Mouse (Mus musculus) kidney, adult 2 months (tissue): ENCODE data around the gene Fam72a. TPM values are rescaled to one million over a fixed set of nuclear protein-coding genes. Genes with fewer than 3 reads are reported as not detected.

Experiments used
- DNase-seq: peaks from one replicate; pipeline ENCODE4 v3.0.0; 2021
- H3K27ac ChIP-seq: fragments of 200-500 bp; 2 replicates; pipeline ENCODE4 v1.5.1; 2012; ENCODE audit warnings: low read depth, low read length, control low read depth, inconsistent platforms; ENCODE audit not compliant: insufficient read depth
- H3K27me3 ChIP-seq: fragments of 200-500 bp; replicated peaks from 2 replicates; pipeline ENCODE4 v1.6.1; 2012; ENCODE audit warnings: mild to moderate bottlenecking, moderate library complexity, low read length, inconsistent platforms; ENCODE audit not compliant: control insufficient read depth, insufficient read depth
- H3K36me3 ChIP-seq: fragments of 200-500 bp; 2 replicates; pipeline ENCODE4 v1.6.1; 2012; ENCODE audit warnings: mild to moderate bottlenecking, moderate library complexity, low read length, inconsistent platforms; ENCODE audit not compliant: control insufficient read depth, insufficient read depth
- H3K4me1 ChIP-seq: fragments of 200-500 bp; 2 replicates; pipeline ENCODE4 v1.6.1; 2011; ENCODE audit warnings: low read length; ENCODE audit not compliant: control insufficient read depth, insufficient read depth
- H3K4me3 ChIP-seq: fragments of 200-500 bp; 2 replicates; pipeline ENCODE4 v1.5.1; 2011; ENCODE audit warnings: mild to moderate bottlenecking, low read depth, low read length, control low read depth; ENCODE audit not compliant: insufficient read depth
- CTCF ChIP-seq: fragments of 200-500 bp; conservative IDR thresholded peaks from 2 replicates; pipeline ENCODE4 v1.5.1; 2011; ENCODE audit warnings: low read depth, mild to moderate bottlenecking, control low read depth, low read length, moderate library complexity, mixed read lengths; ENCODE audit not compliant: insufficient read depth, insufficient read length
- POLR2A ChIP-seq: fragments of 200-500 bp; IDR thresholded peaks from one replicate; pipeline ENCODE4 v1.6.1; 2011; ENCODE audit warnings: low read depth, low read length, control low read depth
- WGBS: fragments of 180-500 bp; shearing (Covaris S2); methylation state at CpG from one replicate; pipeline ENCODE4 v1.1.7; 2018; 5-methylcytosine and 5-hydroxymethylcytosine counted together
- polyA plus RNA-seq: library from polyadenylated mRNA; depleted of rRNA; stranded (reverse); fragments of >200 nt; gene quantifications from 2 replicates; pipeline ENCODE4 v1.2.3, GENCODE M21; 2012

Fam72a gene
- polyA plus RNA-seq, 1 experiment: 0.08 TPM

DNA sequence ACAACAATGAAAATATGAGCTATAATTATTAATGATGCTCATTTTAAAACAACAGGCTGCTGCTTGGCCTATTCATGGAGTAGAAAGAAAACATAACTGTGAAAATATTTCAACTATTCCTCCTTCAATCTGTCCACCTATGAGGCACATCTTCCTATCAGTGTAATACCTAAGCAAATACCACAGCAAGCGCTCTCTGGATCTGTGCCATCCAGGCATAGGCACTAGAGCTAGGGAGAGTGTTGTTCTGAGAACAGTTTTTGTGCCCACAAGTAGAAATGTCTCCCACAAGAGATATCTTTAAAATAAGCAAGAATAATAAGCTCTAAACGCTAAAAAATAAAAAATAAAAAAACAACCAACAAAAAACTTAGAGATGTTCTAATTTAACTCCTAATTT, 14.6 kb upstream of the Fam72a start:
- Histone ChIP-seq H3K36me3 (no peaks in the 10 kb centered on the region), H3K4me3 (no peak overlapping the region), H3K27ac (no peak overlapping the region), H3K27me3 (no peaks in the 10 kb centered on the region), H3K4me1 (peaks cover 10% of the 10 kb centered on the region; the same call in 1 of the 2 replicates)
- no peak for DNase-seq
- WGBS: 83% methylated on average over 2 of the region's 2 CpGs
- TF ChIP-seq CTCF (no peak), POLR2A (no peak)

DNA sequence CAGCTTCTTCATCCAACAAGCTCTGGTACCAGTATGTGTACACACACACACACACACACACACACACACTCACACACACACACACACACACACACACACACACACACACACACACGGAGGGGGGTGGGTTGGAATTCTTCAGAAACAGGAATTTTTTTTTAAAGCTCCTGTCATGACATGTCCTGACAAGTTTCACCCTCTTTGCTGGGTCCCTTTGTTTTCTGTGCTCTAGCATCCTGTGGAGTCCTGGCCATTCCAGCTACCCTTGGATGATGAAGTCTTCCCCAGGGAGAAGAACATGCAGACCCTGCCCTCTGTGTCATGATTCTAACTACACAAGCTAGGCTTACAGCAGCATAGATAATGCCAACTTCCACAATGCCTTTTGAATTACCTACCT, 13.5 kb upstream of the Fam72a start:
- H3K36me3 ChIP-seq: no peaks in the 10 kb centered on the region

DNA sequence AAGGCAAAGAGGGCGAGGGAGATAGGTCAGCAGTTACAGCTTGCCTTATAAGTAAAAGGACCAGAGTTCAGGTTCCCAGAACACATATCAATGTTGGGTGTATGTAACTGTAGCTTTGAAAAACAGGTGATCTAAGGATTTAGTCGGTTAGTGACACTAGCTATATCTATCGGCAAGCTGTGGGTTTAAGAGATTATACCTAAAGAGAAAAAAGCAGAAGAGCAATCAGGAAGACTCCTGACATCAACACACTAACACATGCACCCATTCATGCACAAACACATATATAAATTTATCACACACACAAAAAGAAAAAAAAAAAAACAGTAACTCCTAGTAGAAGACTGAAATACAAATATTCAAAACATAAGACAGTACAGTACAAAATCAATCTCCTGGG, 11.1 kb upstream of the Fam72a start:
- peaks cover 12% of the 10 kb centered on the region for H3K4me1 ChIP-seq
- DNase-seq: no peak
- H3K36me3 ChIP-seq: no peaks in the 10 kb centered on the region
- no peak overlapping the region for H3K27ac ChIP-seq
- TF ChIP-seq POLR2A (no peak), CTCF (no peak)
- no peak overlapping the region for H3K4me3 ChIP-seq
- H3K27me3 ChIP-seq: no peaks in the 10 kb centered on the region
- 83% methylated on average over 3 of the region's 3 CpGs for WGBS

More for the DNA sequence above, 13.5 kb upstream of the Fam72a start:
- Histone ChIP-seq H3K4me3 (no peak overlapping the region), H3K27me3 (no peaks in the 10 kb centered on the region), H3K27ac (no peak overlapping the region), H3K4me1 (peaks cover 10% of the 10 kb centered on the region; the same call in 1 of the 2 replicates)
- TF ChIP-seq CTCF: no peak
- no peak for TF ChIP-seq POLR2A
- 58% methylated on average over 1 of the region's 1 CpGs for WGBS
- peak; percentile 38 for DNase-seq

DNA sequence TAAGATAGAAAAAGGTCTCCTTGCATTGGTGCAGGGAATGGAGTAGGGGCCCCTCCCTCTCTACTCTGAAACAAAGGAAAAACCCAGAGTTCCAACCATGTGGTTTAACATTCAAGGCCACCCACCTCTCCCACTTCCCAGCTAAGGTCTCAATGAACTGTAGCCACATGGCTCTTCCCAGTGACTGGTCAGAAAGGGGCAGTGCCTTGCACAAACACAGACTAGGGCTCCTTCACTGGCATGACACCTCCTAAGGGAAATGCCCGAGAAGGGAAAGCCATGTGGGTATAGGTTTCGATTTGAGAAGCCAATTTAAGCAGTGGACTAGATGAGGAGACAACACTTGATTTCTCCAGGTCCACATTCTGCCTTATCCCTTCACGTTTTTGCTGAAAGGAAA, 3.9 kb upstream of the Fam72a start:
- TF ChIP-seq CTCF (no peak), POLR2A (no peak)
- WGBS: 53% methylated on average over 3 of the region's 3 CpGs
- Histone ChIP-seq H3K36me3 (no peaks in the 10 kb centered on the region), H3K27me3 (no peaks in the 10 kb centered on the region), H3K27ac (no peak overlapping the region), H3K4me1 (peaks cover 19% of the 10 kb centered on the region), H3K4me3 (no peak overlapping the region)
- no peak for DNase-seq

DNA sequence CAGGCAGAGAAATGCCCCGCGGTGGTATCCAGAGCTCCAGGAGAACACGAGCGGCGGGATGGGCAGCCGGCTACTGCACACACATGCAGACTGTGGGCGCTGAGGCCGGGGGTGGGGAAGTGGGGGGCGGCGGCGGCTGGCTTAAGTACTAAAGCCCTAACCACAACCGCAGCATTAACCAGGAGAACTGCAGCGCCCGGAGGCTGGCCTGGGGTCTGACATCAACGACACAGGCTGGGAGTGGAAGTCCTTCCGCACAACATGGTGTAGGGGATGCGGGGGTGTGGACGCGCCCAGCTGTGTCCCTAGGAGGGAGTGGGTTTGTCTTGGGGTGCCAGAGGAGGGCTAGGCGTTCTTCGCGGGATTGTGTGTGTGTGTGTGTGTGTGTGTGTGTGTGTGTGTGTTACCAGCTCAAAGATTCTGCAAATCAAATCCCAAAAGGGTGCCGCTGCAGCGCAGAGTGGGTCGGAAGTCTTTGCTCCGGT, 2.6 kb upstream of the Fam72a start:
- 7% methylated on average over 26 of the region's 26 CpGs for WGBS
- Histone ChIP-seq H3K4me3 (peak overlapping the region; percentile 83), H3K27ac (peak overlapping the region; percentile 61), H3K27me3 (no peaks in the 10 kb centered on the region), H3K4me1 (peaks cover 18% of the 10 kb centered on the region), H3K36me3 (no peaks in the 10 kb centered on the region)
- TF ChIP-seq CTCF (no peak), POLR2A (no peak)
- DNase-seq: peak; percentile 34

DNA sequence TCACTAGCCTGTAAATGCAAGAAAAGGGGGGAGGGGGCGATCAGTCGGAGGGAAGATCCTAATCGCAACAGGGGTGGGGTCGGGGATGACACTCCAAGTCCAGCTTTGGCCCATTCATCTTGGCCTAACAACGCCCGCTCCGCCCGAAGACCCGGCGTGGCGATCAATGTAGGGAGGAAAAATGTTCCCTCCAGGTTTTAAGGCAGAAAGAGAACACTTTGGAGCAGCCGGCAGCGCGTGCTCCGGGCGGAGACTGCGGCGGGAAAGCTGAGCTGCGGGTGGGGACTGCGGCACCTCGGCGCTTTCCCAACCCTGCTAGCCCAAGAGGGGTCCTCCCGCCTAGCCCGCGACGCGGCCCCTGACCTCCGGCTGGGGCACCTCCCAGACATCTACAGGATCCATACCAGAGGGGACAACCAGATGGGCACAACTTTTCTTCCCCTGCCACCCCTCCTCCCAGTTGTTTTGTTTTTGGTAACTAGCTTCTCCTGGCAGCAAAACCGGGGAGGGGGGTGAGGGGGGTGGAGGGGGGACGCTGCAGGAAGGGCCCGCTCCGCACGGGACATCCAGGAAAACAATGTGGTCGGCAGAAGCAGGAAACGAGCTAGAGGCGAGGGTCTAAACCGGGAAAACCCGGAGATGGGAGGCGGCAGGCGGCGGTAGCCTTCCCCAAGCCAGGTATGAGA, 2.0 kb upstream of the Fam72a start:
- under 1% methylated on average over 41 of the region's 41 CpGs for WGBS

DNA sequence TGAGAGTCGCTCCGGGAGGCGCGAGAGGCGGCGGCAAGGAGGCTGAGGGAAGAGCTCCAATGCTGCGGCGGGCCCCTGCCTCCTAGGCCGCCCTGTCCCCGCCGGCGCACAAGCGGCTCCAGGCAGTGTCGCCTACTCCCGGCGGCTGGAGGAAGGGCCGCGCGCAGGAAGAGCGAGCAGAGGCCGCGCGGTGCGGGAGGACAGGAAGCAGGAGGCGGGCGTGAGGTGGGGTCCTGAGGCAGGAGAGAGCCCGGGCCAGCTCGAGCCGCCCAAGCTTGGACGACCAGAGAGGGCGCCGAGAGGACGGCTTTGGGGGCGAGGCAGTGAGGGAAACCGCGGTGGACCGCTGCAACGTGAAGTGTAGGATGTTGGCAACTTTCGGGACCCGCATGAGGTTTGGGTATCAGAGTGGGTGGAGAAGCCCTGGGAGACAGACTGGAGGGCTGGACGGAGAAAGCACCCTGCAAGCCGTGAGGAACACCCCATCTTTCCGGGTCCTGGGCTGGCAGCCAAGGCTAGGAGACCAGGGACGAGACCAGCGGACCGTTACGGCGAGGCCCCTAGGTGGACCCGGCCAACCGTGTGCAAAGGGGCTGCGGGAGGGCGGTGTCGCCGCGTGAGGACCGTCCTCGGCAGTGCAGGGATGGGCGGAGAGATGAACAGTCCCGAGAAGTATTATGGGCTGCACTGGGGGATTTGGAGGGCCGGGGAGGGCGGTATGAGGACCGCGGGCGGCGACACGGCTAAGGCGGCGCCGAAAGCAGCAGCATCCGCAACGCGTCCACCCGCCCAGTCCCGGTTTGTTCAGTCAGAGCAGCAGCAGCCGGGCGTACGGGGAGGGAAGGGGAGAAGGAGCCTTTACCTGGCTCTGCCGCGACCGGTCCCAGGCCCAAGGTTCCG, 1.1 kb upstream of the Fam72a start:
- Histone ChIP-seq H3K36me3 (no peaks in the 10 kb centered on the region), H3K4me1 (peaks cover 13% of the 10 kb centered on the region), H3K27ac (peak overlapping the region; percentile 86), H3K27me3 (no peaks in the 10 kb centered on the region), H3K4me3 (peak overlapping the region; percentile 83)
- TF ChIP-seq POLR2A (no peak), CTCF (no peak)
- WGBS: under 1% methylated on average over 78 of the region's 81 CpGs
- DNase-seq: peak; percentile 83

More for the DNA sequence above, 2.0 kb upstream of the Fam72a start:
- peak; percentile 53 for DNase-seq
- Histone ChIP-seq H3K4me1 (peaks cover 16% of the 10 kb centered on the region), H3K27me3 (no peaks in the 10 kb centered on the region), H3K36me3 (no peaks in the 10 kb centered on the region), H3K27ac (peak overlapping the region; percentile 86), H3K4me3 (peak overlapping the region; percentile 83)
- TF ChIP-seq CTCF (no peak), POLR2A (no peak)
